Mouse (Mus musculus) thymus, postnatal 14 days (tissue): ENCODE results near the gene Gm49416.
A peak's percentile ranks its signal among the peaks of the same experiment; 100 is the strongest.
"Not testable (repeated sequence)": the region's sequence is repeated elsewhere in the genome, so short reads cannot be mapped to it uniquely, and the experiment has no call there.

ENCODE experiments used
- DNase-seq: peaks from one replicate; pipeline ENCODE4 v3.0.0; 2021

Gene Gm49416

DNA sequence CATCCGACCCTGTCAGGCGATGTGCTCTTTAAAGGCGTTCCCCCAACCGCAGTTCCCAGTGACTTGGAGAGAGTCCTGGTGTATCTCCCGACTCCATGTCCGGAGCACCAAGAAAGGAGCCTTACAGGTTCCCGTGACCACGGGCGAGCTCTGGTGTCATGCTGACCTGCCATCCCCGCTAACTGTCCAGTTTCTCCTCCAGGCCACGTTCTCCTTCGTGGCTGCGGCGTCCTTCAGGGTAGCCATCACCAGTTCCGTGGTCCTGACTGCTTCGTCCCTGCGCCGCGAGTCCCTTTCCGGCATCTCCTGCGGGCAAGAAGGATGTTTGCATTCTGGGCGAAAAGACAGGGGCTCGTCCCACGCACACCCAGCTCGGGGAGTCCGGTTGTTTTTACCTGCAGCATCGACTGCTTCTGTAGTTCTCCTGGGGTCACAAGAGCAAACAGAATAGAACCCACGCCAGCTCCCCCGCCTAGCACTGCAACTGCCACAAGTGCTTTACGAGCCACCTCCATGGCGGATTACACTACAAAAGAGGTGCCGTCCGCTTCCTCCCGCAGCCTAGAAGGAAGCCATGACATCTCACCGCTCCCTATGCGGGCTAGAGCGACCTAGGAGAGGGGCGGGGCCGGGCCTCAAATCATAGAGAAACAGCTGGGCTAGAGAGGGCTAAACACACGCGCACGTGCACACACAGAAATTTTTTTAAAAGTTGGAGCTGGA lies 8.3 kb upstream of the Gm49416 start, which contains the start of gene Uqcc3:
Gene Uqcc3, minus strand, starts transcription at position 613 of the 723 bp plus-strand sequence.
- DNase-seq: peak; percentile 94

DNA sequence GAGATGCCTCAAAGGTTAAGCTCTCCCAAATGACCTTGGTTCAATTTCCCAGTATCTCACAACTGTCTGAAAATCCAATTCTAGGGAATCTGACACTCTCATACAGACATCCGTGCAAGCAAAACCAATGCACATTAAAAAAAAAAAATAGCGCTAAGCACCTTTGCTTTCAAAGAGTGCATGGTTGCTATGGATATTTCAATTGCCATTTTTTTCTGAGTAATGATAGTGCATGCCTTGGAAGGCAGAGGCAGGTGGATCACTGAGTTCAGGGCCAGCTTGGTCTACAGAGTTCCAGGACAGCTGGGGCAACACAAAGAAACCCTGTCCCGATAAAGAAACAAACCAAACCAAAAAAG lies 7.7 kb upstream of the Gm49416 start:
- DNase-seq: no peak

DNA sequence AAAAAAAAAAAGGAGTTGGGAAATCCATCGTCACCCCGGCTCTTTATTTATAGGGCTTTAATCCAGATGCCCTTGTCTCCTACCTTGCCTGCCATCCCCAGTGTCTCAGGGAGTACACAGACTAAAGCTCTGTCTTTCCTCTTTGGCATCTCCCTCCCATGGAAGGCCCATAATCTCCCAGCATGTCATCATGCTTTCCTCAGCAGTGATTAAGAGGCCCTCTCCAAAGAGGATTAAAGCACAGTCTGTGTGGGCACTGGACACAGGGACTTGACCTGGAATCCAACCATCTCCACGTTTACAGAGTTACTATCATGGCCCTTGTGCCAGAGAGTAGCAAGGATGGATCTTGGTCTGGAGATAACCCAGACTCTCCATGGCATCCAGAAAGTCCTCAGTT lies 5.1 kb upstream of the Gm49416 start, which contains the start of the genes Lbhd1 and Gm49403:
Gene Lbhd1, plus strand, starts transcription at position 117 of the 400 bp plus-strand sequence.
Gene Gm49403, plus strand, starts transcription at position 315 of the 400 bp plus-strand sequence.
- no peak for DNase-seq

DNA sequence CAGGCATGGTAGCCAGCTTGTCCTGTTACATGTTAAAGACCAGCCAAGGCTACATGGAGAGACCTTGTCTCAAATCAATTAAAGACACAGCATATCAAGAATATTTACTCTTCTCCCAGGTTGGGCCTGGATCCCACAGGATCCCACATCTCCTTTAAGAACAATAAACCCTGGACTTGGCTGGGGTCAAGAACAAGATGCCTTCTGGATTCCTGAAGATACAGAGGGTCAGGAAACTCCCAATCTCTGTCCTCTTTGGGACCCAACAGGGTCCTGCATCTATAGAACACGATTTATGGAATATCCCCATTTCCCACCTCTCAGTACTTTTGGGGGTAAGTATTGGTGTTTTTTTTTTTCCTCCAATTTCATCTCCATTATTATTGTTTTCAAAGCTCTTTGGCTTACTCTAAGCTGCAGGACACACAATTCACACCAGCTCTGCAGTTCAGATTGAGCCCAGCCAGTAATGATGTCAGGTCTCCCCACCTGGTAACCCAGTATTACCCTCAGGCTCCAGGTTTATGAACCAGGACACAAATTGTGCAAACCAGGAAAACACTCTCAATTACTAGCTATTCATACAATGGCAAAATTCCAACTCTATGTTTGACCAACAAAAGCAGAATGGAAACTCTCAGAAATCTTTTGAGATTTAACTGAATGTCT lies 1.7 kb upstream of the Gm49416 start:
- DNase-seq: no peak

DNA sequence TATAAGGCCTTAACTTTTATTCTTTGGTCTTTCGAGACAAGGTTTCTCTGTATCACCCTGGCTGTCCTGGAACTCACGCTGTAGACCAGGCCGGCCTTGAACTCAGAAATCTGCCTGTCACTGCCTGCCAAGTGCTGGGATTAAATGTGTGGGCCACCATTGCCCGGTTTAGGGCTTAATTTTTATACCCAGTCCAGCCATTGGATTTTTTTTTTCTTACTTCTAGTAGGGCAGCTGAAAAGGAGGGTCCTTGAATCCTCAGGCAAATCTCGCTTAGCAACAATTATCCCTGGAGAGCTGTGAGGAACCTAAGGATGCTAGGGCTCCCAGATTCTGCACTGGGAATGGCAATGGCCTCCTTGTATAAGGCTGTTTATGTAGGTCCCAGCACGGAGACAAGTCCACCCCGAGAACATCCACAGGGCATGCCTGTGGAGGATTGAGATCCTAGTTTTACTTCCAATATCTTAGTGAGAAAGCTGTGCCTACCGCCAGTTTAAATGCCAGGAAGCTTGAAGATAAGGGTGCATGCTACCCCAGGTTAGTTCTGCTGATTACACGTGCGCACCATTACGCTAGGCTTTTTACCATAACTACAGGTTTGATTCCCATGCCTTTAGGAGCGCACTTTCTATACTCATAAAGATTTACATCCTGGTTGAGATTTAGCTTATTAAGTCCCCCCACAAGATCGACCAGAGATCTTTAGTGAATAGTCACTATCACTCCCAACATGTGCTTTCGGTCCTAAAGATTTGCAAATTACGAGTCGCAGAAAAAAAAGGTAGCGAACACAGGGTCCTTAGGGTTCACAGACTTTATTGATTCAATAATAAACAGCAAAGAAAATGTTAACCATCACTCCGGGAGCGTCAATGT lies 902 bp upstream of the Gm49416 start:
- no peak for DNase-seq

DNA sequence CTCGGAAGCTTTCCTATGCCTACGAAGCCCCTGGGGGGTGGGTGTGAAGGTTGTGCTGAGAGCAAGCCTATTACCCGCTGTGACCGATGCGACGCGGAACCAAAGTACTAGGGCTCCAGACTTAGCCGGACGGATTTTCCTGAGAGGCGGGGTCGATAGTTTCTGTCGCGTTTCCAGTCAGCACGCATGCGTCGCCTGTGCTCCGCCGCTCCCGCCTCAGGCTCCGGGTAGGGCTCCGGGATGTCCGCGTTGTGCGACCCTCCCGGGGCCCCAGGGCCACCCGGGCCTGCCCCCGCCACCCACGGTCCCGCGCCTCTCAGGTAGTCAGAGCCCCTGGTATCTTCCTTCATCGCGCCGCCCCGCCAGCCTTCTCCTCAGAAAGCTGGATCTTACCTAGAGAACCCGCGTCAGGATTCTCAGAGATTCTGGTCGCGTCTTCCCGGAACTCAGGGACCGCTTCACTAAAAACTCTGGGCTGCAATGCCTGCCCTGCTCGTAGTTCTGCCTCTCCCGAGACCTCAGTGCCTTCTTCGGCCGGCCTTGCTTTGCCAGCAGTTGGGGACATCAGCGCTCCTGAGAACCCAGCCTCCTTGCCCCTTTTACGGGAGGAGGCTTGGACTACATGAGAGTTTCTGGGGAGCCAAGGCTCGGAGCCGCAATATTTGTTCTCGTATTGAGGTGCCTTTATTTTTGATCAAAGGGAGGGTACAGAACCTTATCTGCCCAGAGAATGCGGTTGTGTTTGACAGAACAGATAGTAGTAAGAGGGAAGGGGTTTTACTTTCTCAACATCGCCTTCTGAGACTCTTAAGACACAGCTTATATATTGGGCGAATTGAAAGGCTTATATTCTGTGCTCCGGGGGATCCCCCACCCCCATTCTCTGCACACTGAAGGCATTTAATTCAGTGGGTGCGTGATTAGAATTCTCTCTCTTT lies 4.4 kb downstream of the Gm49416 start, which contains the start of gene Ints5:
Gene Ints5, plus strand, starts transcription at position 177 of the 938 bp plus-strand sequence.
- DNase-seq: peak; percentile 88

DNA sequence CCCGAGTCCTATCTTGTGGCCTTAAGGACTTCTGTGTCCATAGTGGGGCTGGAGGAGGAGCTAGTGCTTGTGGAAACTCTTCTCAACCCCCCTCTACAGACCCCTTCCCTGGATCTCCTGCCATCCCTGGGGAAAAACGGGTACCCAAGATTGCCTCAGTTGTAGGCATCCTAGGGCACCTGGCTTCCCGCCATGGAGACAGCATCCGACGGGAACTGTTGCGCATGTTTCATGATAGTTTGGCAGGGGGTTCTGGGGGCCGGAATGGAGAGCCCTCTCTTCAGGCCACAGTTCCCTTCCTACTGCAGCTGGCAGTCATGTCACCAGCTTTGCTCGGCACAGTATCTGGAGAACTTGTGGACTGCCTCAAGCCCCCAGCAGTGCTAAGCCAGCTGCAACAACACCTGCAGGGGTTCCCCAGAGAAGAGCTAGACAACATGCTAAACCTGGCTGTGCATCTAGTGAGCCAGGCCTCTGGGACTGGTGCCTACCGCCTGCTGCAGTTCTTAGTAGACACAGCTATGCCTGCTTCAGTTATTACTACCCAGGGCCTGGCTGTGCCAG lies 6.8 kb downstream of the Gm49416 start:
- DNase-seq: no peak

DNA sequence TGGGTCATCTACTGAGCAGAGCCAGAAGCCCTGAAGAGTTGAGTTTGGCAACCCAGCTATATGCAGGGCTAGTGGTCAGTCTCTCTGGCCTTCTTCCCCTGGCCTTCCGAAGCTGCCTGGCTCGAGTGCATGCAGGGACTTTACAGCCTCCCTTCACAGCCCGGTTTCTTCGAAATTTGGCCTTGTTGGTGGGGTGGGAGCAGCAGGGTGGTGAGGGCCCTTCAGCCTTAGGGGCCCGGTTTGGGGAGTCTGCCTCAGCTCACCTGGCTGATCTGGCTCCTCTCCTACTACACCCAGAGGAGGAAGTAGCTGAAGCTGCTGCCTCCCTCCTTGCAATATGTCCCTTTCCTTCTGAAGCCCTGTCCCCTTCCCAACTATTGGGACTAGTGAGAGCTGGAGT lies 7.5 kb downstream of the Gm49416 start:
- not testable (repeated sequence) for DNase-seq

DNA sequence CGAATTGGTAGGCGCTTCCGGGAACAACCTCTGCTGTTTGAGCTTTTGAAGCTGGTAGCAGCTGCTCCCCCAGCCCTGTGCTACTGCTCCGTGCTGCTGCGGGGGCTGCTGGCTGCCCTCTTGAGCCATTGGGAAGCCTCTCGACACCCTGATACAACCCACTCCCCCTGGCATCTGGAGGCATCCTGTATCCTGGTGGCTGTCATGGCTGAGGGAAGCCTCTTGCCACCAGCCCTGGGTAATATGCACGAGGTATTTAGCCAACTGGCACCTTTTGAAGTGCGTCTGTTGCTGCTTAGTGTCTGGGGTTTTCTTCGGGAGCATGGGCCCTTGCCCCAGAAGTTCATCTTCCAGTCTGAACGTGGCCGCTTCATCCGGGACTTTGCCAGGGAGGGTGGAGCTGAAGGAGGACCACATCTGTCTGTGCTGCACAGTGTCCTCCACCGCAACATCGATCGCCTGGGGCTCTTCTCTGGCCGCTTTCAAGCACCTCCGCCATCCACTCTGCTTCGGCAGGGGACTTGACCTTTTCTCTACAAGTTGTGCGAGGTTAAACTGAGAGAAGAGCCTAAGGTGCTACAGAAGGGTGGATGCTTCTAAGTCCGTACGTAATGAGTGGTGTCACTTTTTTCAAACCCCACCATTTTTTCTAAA lies 8.6 kb downstream of the Gm49416 start:
- peak; percentile 37 for DNase-seq

DNA sequence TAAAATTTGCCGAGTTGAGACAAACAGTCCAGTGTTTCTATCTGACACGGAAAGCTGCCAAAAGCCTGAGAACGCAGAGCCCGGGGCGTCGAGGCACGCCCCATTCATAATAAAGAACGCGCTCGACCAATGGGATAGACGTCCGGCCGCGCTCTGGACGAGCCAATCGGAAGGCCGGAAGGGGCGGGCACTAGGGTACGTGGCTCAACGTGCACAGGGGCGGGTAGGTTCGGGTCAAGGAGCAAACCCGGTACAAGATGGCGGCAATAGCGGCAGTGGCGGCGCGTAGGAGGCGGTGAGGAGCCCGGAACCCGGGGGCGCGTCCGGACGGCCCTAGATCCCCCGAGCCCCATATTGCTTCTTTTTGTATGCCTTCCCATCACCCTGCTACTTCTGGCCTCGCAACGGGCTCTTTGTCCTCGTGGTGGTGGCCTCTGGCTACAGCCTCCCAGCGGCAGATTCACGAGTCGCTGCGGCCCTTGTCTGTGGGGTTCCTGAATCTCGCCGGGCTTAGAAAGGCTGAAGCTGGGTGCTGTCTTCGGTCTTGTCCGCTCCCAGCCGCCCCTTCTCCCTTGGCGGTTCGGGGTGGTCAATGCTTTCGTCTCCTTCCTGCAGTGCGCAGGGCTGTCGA lies 9.3 kb downstream of the Gm49416 start, which contains the start of gene Ganab:
Gene Ganab, plus strand, starts transcription at position 207 of the 631 bp plus-strand sequence.
- DNase-seq: peak; percentile 96

DNA sequence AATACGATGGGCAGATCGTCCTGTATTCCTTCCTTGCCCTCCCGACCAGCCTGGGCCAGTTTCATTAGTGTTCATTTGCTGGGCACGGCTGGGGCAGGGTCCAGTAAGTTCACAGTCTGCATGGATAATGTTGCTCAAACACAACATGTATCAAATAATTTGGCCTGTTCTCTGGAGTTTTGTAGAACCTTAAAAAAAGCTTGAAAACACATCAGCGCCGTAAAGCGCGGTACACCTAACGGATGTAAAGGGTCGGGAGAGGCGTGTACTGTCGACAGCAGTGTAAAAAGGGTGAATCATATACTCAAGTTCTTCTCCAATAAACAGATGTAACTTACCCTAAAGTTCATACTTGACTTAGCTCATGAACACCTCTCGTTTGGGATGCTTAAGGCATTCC lies 9.8 kb downstream of the Gm49416 start:
- peak; percentile 31 for DNase-seq

DNA sequence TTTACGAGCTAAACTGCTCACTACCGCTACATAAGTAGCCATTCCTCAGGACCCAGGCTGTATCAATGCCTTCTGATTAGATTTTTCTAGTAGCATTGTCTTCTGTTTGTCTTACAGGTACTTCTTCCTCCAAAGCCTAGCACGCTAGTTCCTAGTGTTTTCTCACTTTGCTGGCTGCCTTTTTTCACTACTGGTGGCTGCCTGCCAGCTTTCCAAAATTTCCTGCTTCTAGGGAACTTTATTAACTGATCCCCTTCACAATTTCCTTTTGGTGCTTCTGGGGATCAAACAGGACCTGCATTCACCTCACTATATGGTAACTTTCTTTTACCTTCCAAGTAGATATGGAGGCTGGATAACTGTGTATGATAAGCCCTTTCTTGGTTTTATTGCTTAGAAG lies 10.4 kb downstream of the Gm49416 start:
- no peak for DNase-seq

DNA sequence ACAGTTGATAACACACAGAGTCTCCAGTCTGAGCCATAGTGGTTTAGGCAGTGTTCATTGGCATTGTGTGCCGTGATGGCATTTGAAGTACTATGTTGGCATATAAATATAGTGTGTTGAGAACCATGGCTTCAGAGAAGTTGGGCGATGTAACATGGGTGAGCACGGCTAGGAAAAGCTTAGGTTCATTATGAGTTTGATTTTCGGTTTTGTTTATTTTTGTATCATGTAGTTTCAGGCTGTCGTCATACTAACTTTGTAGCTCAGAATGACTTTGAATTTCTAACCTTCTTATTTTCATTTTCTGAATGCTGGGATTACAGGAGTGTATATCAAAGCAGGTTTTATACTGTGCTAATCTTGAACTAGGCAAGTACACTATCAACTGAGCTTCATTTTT lies 14.7 kb downstream of the Gm49416 start:
- DNase-seq: no peak

DNA sequence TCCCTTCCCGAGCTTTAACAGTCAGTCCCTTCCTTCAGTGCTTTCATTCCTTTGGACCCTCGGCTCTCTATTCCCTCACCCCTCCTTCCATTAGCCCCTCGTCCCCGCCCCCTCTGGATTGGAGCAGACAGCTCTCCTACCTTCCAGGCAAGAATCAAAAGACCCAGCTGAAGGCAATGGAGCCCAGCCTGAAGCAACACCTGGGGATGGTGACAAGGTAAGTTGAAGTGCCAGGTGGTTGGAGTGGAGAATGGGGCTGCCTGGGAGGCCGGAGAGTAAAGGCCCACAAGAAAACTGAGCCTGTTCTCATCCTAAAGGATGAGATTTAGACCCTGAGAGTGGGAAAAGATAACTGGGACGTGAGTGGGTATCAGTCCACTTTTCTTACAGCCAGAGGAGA lies 19.8 kb downstream of the Gm49416 start:
- DNase-seq: no peak

DNA sequence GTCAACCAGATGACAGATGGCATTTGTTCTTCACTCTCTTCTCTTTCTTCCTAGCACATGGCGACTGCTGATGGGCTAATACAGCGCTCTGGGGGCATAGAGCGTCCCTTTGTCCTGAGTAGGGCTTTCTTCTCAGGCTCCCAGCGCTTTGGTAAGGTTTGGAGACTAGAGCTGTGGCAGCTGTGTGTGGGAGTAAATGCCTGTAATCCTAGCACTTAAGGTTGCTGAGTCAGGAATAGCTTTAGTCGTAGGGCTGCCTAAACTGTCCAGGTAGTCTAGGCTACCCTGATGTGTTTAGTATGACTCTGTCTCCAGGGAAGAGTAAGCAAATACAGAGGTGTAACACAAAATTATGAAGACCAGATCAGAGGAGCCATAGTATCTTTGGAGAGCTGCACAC lies 23.1 kb downstream of the Gm49416 start:
- no peak for DNase-seq

DNA sequence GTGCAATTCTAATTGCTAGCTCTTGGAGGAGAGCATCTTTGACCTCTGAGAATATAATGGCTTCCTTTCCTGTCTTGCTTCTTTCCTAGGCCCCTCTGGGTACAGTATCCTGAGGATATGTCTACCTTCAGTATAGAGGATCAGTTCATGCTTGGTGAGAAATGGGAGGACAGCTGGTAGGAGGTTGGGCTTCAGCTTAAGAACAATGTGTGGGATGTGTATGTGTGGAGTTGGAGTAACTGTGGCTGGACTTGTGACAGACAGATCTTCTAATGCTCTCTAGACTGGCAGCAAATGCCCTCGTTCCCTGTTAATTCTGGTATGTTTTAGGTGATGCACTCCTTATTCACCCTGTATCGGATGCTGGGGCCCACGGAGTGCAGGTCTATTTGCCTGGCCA lies 25.5 kb downstream of the Gm49416 start:
- no peak for DNase-seq

DNA sequence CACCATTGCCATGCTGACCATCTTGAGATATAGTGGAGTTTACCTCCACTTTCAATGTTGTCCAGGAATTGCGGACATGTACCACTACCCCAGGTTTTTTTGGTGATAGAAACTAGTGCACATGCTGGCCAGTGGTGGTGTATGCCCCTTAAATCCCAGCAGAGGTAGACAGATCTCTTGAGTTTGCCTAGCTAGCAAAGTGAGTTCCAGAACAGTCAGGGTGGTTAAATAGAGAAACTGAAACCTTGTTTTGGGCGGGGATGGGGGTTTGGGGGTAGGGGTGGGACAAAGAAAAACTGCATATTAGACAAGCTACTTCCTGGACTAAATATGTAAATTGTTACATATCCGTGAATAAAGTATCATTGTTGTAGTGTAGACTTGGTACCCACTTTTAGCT lies 30.3 kb downstream of the Gm49416 start:
- no peak for DNase-seq

DNA sequence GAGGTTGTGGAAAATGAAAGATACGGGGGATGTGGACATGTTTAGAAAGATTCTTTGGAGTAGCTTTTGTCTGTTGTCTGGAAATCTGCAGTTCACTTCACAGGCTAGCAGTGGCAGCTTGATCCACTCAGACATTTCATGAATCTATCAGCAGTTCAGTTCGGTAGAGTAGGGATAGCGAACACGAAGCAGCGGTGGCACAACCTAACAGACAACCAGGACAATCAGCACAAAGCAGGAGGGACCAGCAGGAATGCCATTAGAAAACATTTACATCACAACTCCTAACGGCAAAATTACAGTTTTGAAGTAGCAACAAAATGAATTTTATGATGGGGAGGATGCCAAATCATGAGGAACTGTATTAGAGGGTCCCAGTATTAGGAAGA lies 31.0 kb downstream of the Gm49416 start:
- DNase-seq: no peak

DNA sequence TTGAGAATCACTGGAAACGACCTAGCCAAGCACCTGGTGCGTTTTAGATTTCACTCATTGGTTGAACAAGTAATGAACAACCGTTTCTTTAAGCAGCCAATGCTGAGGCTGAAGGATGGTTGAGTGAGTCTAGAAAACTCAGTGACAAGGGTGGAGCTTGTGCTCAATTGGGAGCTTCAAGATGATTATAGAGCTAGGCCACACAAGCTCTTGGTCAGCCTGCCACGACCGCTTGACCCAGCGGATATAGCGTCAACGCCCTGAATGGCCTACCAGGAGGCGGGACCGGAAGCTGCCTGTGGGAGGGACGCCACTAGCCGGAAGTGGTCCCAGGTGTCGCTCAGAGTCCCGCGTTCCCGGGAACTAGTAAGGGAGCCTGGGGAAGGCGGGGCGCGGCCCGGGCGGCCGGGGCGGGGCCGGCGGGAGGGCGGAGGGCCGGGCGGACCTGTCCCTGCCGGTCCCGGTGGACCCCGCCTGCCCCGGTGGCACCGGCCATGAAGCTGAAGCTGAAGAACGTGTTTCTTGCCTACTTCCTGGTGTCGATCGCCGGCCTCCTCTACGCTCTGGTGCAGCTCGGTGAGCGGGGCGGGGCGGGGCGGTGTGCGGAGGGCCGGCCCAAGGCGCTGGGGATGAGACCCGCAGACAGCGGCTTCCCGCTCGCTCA lies 31.5 kb downstream of the Gm49416 start, which contains the start of gene B3gat3:
Gene B3gat3, plus strand, starts transcription at position 302 of the 664 bp plus-strand sequence.
- peak; percentile 85 for DNase-seq

DNA sequence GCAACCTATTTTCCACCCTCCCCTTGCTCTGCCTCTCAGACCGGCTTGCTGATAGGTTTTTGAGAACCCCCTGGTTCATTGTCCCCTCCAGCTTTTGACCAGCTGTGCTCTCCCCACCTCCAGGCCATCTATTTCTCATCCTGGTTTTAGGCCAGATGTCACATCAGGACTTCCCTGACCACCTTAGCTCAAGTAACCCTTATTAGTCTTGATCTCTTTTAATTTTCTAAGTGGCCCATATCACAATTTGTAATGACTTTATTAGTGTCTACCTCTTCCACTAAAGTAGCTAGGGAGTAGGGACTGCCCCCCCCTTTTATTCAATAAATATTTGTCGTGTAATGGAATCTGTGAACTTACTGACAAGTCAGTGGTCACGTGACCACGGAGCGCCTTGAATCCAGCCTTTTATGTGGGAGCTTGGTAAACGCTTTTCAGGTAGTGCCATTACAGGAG lies 32.1 kb downstream of the Gm49416 start:
- DNase-seq: peak; percentile 39
